Mouse (Mus musculus): ENCODE results near the gene Olfr552. TPM values are rescaled to one million over a fixed set of nuclear protein-coding genes. Genes with fewer than 3 reads are reported as not detected.
"Not testable (repeated sequence)": the region's sequence is repeated elsewhere in the genome, so short reads cannot be mapped to it uniquely, and the experiment has no call there.

The Olfr552 gene
- total RNA-seq (2015; ENCODE audit: low replicate concordance) (not detected in 2 replicates), total RNA-seq (2017; ENCODE audit: low replicate concordance) (not detected in 2 replicates)

- ATAC-seq (replicated peaks; ENCODE audit: low FRiP score, poor library complexity, severe bottlenecking) = no peak
Observed at GRCm38 (mm10) chr7:102597378-102598031, at the start of gene Olfr552. Gene Olfr552 (plus strand): TSS chr7:102597770.

DNA sequence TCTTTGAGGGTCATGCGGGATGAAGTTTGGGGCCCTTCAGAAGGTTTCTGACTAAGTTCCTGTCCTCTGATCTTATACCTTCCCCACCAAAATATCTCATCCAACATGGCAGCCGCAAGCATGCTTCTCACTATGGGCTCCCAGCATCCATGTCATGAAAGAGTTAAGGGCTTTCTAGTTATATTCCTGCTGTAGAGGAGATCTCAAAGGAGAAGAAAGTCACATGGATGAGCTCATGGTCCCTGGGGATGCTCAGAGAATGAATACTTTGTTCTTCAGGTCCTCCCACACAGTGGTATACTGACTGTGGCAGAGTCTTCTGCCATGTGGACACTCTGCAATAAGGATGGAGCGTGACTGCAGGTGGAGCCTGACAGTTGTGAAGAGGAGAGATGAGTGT, 48.0 kb upstream of the Olfr552 start, which contains the start of gene Olfr549:
Gene Olfr549, plus strand, starts transcription at position 301 of the 400 bp plus-strand sequence.
- ATAC-seq (replicated peaks; ENCODE audit: low FRiP score, poor library complexity, severe bottlenecking) = no peak

DNA sequence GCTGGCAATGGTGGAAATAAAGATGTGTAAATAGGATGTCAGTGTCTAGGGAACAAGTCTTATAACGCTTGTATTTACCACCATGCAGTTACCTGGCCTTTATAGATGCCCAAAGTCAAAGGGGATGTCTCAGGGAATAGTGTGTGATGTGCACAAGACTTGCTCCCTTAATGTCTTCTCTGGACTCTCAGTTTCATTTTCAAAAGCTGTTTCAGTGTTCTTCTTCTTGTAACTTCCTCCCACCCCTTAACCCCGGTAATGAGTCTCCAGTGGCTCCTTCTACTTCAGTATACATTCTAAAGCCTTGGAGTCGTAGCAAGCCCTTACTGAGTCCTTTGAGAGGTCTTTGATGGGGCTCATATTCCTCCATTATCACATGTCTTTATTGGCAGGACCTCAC, 44.3 kb upstream of the Olfr552 start:
- ATAC-seq (replicated peaks; ENCODE audit: low FRiP score, poor library complexity, severe bottlenecking) = no peak

DNA sequence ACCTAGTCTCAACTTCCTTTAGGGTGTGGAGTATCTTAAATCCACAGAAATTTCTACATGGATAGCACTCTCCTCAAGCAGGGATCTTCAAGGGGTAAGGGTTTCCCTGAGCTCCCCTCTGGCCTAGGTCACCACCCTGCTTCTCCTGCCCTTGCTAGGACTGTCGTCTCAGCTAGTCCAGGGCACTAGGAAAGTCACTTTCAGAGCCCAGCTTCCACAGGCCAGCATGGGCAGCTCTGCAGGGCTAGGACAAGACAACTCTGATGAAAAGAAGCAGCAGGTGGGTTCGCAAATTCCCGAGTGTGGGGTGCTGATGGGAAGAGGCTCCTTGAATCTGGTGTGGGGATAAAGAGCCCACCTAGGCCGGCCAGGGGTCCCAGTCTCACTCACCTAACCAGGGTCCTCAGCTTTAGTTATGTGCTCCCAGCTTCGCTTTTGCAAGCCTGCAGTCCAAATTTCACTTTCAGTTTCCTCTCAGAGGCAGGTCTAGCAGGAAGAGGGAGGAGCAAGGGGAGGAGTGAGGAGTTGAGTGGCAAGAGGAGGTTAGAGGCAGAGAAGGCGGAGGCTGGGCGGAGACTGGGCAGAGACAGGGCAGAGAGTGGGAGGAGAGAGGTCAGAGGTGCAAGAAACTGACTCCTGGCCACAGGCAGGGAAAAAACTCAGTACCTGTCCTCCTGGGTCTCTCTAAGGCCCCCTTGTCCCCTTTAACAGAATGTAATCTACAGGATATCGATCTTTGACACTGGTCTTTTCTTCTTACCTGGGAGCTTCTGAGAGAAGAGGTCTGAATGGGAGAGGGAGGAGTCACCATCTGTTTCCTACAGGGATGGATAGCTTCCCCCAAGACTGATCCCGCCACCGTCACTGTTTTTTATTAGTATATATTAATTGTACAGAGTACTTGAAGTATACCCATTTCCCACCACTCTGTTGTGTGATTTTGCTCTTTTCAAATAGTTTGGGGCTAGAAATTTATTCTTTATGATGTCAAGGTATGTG, 32.3 kb upstream of the Olfr552 start, which contains the start of gene Trim21:
Gene Trim21, minus strand, starts transcription at position 488 of the 999 bp plus-strand sequence.
- peak; percentile 100 for ATAC-seq (replicated peaks; ENCODE audit: low FRiP score, poor library complexity, severe bottlenecking)

- no peak for ATAC-seq (replicated peaks; ENCODE audit: low FRiP score, poor library complexity, severe bottlenecking)
Observed at GRCm38 (mm10) chr7:102566219-102566618, 31.4 kb upstream of the Olfr552 start.

- no peak for ATAC-seq (replicated peaks; ENCODE audit: low FRiP score, poor library complexity, severe bottlenecking)
Observed at GRCm38 (mm10) chr7:102571142-102571541, 26.4 kb upstream of the Olfr552 start, which contains the start of gene Olfr550. Gene Olfr550 (plus strand): TSS chr7:102571442.

DNA sequence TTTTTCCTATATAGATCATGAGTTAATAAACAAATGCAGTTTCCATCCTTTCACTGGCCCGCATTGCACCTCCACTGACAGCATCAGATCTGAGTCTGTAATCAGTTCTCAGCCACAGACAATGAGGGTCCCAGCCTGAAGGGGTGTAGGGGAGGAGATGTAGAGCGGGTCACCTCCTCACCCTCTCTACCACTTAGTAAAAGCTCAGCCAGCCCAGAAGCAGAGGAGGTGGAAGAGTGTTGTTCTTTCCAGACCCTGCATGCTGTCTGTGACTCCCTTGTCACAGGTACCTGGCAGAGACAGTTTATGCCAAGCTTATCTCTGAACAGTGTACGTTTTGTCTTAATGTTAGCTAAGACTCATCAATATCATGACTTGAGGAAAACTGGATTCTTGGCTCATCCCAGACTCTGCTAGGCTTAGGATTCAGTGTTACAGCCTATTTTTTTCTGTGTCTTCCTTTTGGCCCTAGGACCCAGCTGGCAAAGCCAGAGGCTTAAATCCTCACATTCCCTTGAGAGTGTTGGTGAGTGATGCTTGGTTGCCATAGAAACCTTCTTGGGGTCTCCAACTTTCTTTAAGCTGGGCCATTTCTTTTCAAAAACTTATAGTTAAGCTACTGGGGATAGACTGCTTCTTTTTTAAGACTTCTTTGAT, 24.3 kb upstream of the Olfr552 start:
- no peak for ATAC-seq (replicated peaks; ENCODE audit: low FRiP score, poor library complexity, severe bottlenecking)

- ATAC-seq (replicated peaks; ENCODE audit: low FRiP score, poor library complexity, severe bottlenecking) = no peak
Observed at GRCm38 (mm10) chr7:102575998-102576397, 21.6 kb upstream of the Olfr552 start.

- ATAC-seq (replicated peaks; ENCODE audit: low FRiP score, poor library complexity, severe bottlenecking) = no peak
Observed at GRCm38 (mm10) chr7:102591786-102592185, 5.8 kb upstream of the Olfr552 start, which contains the start of gene Olfr551. Gene Olfr551 (minus strand): TSS chr7:102591886.

- ATAC-seq (replicated peaks; ENCODE audit: low FRiP score, poor library complexity, severe bottlenecking) = no peak
Observed at GRCm38 (mm10) chr7:102618118-102618517, 20.5 kb downstream of the Olfr552 start, which contains the start of gene Olfr553. Gene Olfr553 (minus strand): TSS chr7:102618218.

- ATAC-seq (replicated peaks; ENCODE audit: low FRiP score, poor library complexity, severe bottlenecking) = no peak
Observed at GRCm38 (mm10) chr7:102619608-102620007, 22.0 kb downstream of the Olfr552 start.

DNA sequence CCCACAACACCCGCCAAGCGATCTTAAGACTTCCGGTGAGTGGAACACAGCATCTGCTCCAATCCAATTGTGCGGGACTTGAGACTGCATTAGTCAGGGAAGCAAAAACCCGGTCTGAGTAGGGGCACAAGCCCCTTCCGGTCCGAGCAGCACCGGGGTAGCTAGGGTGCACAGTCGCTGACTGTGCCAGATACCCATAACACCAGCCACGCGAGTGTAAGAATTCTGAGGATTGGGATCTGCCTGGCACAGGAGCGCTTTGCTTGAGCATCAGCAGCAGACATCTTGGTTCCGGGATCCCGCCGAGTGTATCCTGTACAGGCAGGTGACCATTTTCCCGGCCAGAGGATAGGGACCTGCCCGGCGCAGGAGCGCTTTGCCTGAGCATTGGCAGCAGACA, 22.8 kb downstream of the Olfr552 start:
- ATAC-seq (replicated peaks; ENCODE audit: low FRiP score, poor library complexity, severe bottlenecking) = not testable (repeated sequence)

- ATAC-seq (replicated peaks; ENCODE audit: low FRiP score, poor library complexity, severe bottlenecking) = no peak
Observed at GRCm38 (mm10) chr7:102636665-102637064, 39.1 kb downstream of the Olfr552 start.

GRCm38 (mm10) chr7:102638132-102638531, 40.6 kb downstream of the Olfr552 start, which contains the start of gene Olfr554:
Gene Olfr554 (plus strand): TSS chr7:102638432.
- no peak for ATAC-seq (replicated peaks; ENCODE audit: low FRiP score, poor library complexity, severe bottlenecking)

GRCm38 (mm10) chr7:102644945-102645344, 47.4 kb downstream of the Olfr552 start:
- not testable (repeated sequence) for ATAC-seq (replicated peaks; ENCODE audit: low FRiP score, poor library complexity, severe bottlenecking)

Other genes with a start within 250 kb of the Olfr552 start
- gene Rrm1, start 156.1 kb upstream of the Olfr552 start, total RNA-seq (2015; ENCODE audit: low replicate concordance) = 304 and 358 TPM in 2 replicates
- gene Rrm1, start 156.1 kb upstream of the Olfr552 start, total RNA-seq (2017; ENCODE audit: low replicate concordance) = 865 and 917 TPM in 2 replicates
- not detected in 2 replicates for gene Olfr543, start 116.1 kb upstream of the Olfr552 start, total RNA-seq (2015; ENCODE audit: low replicate concordance)
- gene Olfr543, start 116.1 kb upstream of the Olfr552 start, total RNA-seq (2017; ENCODE audit: low replicate concordance) = 0.53 TPM in 1 of 2 replicates, not detected in the other
- gene Olfr544, start 109.5 kb upstream of the Olfr552 start, total RNA-seq (2015; ENCODE audit: low replicate concordance) = not detected in 2 replicates
- 0.13 TPM in 1 of 2 replicates, not detected in the other for gene Olfr544, start 109.5 kb upstream of the Olfr552 start, total RNA-seq (2017; ENCODE audit: low replicate concordance)
- not detected in 2 replicates for gene Olfr545, start 98.2 kb upstream of the Olfr552 start, total RNA-seq (2015; ENCODE audit: low replicate concordance)
- not detected in 2 replicates for gene Olfr545, start 98.2 kb upstream of the Olfr552 start, total RNA-seq (2017; ENCODE audit: low replicate concordance)
- gene Olfr547, start 63.0 kb upstream of the Olfr552 start, total RNA-seq (2015; ENCODE audit: low replicate concordance) = not detected in 2 replicates
- not detected in 2 replicates for gene Olfr547, start 63.0 kb upstream of the Olfr552 start, total RNA-seq (2017; ENCODE audit: low replicate concordance)
- gene Olfr548-ps1, start 56.9 kb upstream of the Olfr552 start, total RNA-seq (2015; ENCODE audit: low replicate concordance) = not detected in 2 replicates
- not detected in 2 replicates for gene Olfr548-ps1, start 56.9 kb upstream of the Olfr552 start, total RNA-seq (2017; ENCODE audit: low replicate concordance)
- gene Olfr549, start 47.9 kb upstream of the Olfr552 start, total RNA-seq (2015; ENCODE audit: low replicate concordance) = not detected in 2 replicates
- 0.51 TPM in 1 of 2 replicates, not detected in the other for gene Olfr549, start 47.9 kb upstream of the Olfr552 start, total RNA-seq (2017; ENCODE audit: low replicate concordance)
- 5.8 and 8.8 TPM in 2 replicates for gene Trim21, start 32.3 kb upstream of the Olfr552 start, total RNA-seq (2015; ENCODE audit: low replicate concordance)
- 27.5 and 37.1 TPM in 2 replicates for gene Trim21, start 32.3 kb upstream of the Olfr552 start, total RNA-seq (2017; ENCODE audit: low replicate concordance)
- gene Olfr550, start 26.3 kb upstream of the Olfr552 start, total RNA-seq (2015; ENCODE audit: low replicate concordance) = not detected in 2 replicates
- gene Olfr550, start 26.3 kb upstream of the Olfr552 start, total RNA-seq (2017; ENCODE audit: low replicate concordance) = not detected in 2 replicates
- not detected in 2 replicates for gene Olfr551, start 5.9 kb upstream of the Olfr552 start, total RNA-seq (2015; ENCODE audit: low replicate concordance)
- not detected in 2 replicates for gene Olfr551, start 5.9 kb upstream of the Olfr552 start, total RNA-seq (2017; ENCODE audit: low replicate concordance)
- gene Olfr553, start 20.4 kb downstream of the Olfr552 start, total RNA-seq (2015; ENCODE audit: low replicate concordance) = not detected in 2 replicates
- not detected in 2 replicates for gene Olfr553, start 20.4 kb downstream of the Olfr552 start, total RNA-seq (2017; ENCODE audit: low replicate concordance)
- not detected in 2 replicates for gene Olfr554, start 40.7 kb downstream of the Olfr552 start, total RNA-seq (2015; ENCODE audit: low replicate concordance)
- not detected in 2 replicates for gene Olfr554, start 40.7 kb downstream of the Olfr552 start, total RNA-seq (2017; ENCODE audit: low replicate concordance)
- not detected in 2 replicates for gene Olfr555, start 61.1 kb downstream of the Olfr552 start, total RNA-seq (2015; ENCODE audit: low replicate concordance)
- gene Olfr555, start 61.1 kb downstream of the Olfr552 start, total RNA-seq (2017; ENCODE audit: low replicate concordance) = not detected in 2 replicates
- not detected in 2 replicates for gene Olfr556, start 67.1 kb downstream of the Olfr552 start, total RNA-seq (2015; ENCODE audit: low replicate concordance)
- gene Olfr556, start 67.1 kb downstream of the Olfr552 start, total RNA-seq (2017; ENCODE audit: low replicate concordance) = not detected in 2 replicates
- 9.6 TPM in 1 of 2 replicates, not detected in the other for gene Trim68, start 89.6 kb downstream of the Olfr552 start, total RNA-seq (2015; ENCODE audit: low replicate concordance)
- gene Trim68, start 89.6 kb downstream of the Olfr552 start, total RNA-seq (2017; ENCODE audit: low replicate concordance) = 0.08 and 2.1 TPM in 2 replicates
- gene Olfr557, start 98.1 kb downstream of the Olfr552 start, total RNA-seq (2015; ENCODE audit: low replicate concordance) = not detected in 2 replicates
- not detected in 2 replicates for gene Olfr557, start 98.1 kb downstream of the Olfr552 start, total RNA-seq (2017; ENCODE audit: low replicate concordance)
- gene Olfr558, start 104.4 kb downstream of the Olfr552 start, total RNA-seq (2015; ENCODE audit: low replicate concordance) = not detected in 2 replicates
- not detected in 2 replicates for gene Olfr558, start 104.4 kb downstream of the Olfr552 start, total RNA-seq (2017; ENCODE audit: low replicate concordance)
- gene Olfr33, start 121.3 kb downstream of the Olfr552 start, total RNA-seq (2015; ENCODE audit: low replicate concordance) = not detected in 2 replicates
- not detected in 2 replicates for gene Olfr33, start 121.3 kb downstream of the Olfr552 start, total RNA-seq (2017; ENCODE audit: low replicate concordance)
- gene Olfr559, start 129.7 kb downstream of the Olfr552 start, total RNA-seq (2015; ENCODE audit: low replicate concordance) = not detected in 2 replicates
- gene Olfr559, start 129.7 kb downstream of the Olfr552 start, total RNA-seq (2017; ENCODE audit: low replicate concordance) = not detected in 2 replicates
- not detected in 2 replicates for gene Olfr560, start 161.6 kb downstream of the Olfr552 start, total RNA-seq (2015; ENCODE audit: low replicate concordance)
- not detected in 2 replicates for gene Olfr560, start 161.6 kb downstream of the Olfr552 start, total RNA-seq (2017; ENCODE audit: low replicate concordance)
- not detected in 2 replicates for gene Olfr78, start 161.7 kb downstream of the Olfr552 start, total RNA-seq (2015; ENCODE audit: low replicate concordance)
- not detected in 2 replicates for gene Olfr78, start 161.7 kb downstream of the Olfr552 start, total RNA-seq (2017; ENCODE audit: low replicate concordance)
- not detected in 2 replicates for gene Olfr561, start 173.5 kb downstream of the Olfr552 start, total RNA-seq (2015; ENCODE audit: low replicate concordance)
- gene Olfr561, start 173.5 kb downstream of the Olfr552 start, total RNA-seq (2017; ENCODE audit: low replicate concordance) = not detected in 2 replicates
- gene Olfr564, start 205.7 kb downstream of the Olfr552 start, total RNA-seq (2015; ENCODE audit: low replicate concordance) = not detected in 2 replicates
- not detected in 2 replicates for gene Olfr564, start 205.7 kb downstream of the Olfr552 start, total RNA-seq (2017; ENCODE audit: low replicate concordance)